Mouse (Mus musculus): ENCODE measurements around the gene Dusp22.

- TF ChIP-seq CTCF (IDR thresholded peaks at IDR 0.05) = no peak
- no peak for TF ChIP-seq POLR2A (IDR thresholded peaks at IDR 0.05; ENCODE audit: insufficient read depth, low read depth, low read length)
These were observed 5.3 kb upstream of the Dusp22 start for GRCm38 (mm10) chr13:30654463-30654862.
